Mouse (Mus musculus): ENCODE results near the gene Rhobtb3. TPM values are rescaled to one million over a fixed set of nuclear protein-coding genes. Genes with fewer than 3 reads are reported as not detected.
"Not testable (repeated sequence)": the region's sequence is repeated elsewhere in the genome, so short reads cannot be mapped to it uniquely, and the experiment has no call there.

The Rhobtb3 gene
- polyA plus RNA-seq, 1 experiment from 2014 or later: 9.8 TPM

DNA sequence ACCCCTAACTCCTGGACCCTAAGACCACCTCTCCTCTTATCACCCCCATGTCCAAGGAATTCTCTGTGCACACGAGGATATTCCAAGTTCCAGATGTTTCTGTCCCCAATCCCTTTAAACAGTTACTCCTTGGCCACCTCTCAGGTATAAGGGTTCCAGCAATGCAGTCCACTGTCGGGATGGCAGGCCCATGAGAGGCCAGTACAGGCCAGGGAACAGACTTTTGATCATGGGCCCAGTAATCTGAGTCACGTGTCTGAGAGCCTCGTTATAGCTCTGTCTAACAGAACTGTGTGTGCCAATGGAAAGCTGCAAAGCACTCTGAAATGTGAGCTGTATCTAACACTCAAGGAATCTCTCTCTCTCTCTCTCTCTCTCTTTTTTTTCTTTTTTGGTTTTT lies 29.6 kb downstream of the Rhobtb3 start:
- Histone ChIP-seq H3K4me3 (no peak overlapping the region), H3K27me3 (replicated peaks) (no peaks in the 10 kb centered on the region), H3K9me3 (replicated peaks) (no peaks in the 10 kb centered on the region), H3K36me3 (peaks cover 12% of the 10 kb centered on the region), H3K27ac (no peak overlapping the region), H3K4me1 (no peaks in the 10 kb centered on the region), H3K4me2 (no peak overlapping the region), H3K9ac (no peak overlapping the region)
- no peak for ATAC-seq
- 61% methylated on average over 4 of the region's 4 CpGs for WGBS (ENCODE audit: insufficient replicate concordance)

- no peak overlapping the region for H3K9ac ChIP-seq
- H3K9me3 ChIP-seq (replicated peaks): no peaks in the 10 kb centered on the region
- H3K4me2 ChIP-seq: no peak overlapping the region
- 0 out of 2 replicates have a peak, but pooled peaks cover 5% of the 10 kb centered on the region for H3K4me1 ChIP-seq
- no peaks in the 10 kb centered on the region for H3K27me3 ChIP-seq (replicated peaks)
- ATAC-seq: no peak
- 72% methylated on average over 2 of the region's 2 CpGs for WGBS (ENCODE audit: insufficient replicate concordance)
- H3K36me3 ChIP-seq: peaks cover 6% of the 10 kb centered on the region; the same call in 1 of the 2 replicates
- no peak overlapping the region for H3K27ac ChIP-seq
- H3K4me3 ChIP-seq: no peak overlapping the region
Observed at GRCm38 (mm10) chr13:75908187-75908586, 35.5 kb downstream of the Rhobtb3 start.

DNA sequence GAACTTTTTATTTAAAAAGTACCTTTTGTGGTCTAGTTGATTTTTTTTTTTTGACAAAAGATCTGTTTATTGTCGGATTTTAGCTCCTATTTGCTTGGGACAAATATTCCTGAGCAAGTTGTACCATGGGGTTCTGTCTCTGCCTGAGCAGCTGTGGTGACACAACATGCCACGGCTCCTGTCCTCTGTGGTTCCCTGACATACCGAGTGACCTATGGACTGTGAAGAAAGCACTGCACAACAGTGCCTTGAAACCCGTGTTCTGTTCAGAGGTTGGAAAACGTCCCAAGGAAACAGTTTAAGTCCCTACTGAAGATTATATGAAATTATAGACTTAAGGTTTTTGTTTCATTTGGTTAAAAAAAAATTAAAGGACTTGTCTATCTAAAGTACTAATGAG lies 36.6 kb downstream of the Rhobtb3 start:
- H3K9ac ChIP-seq: no peak overlapping the region
- WGBS (ENCODE audit: insufficient replicate concordance): 54% methylated on average over 5 of the region's 5 CpGs
- H3K9me3 ChIP-seq (replicated peaks): no peaks in the 10 kb centered on the region
- no peak overlapping the region for H3K27ac ChIP-seq
- H3K4me1 ChIP-seq: 0 out of 2 replicates have a peak, but pooled peaks cover 5% of the 10 kb centered on the region
- peak; percentile 69; the same call in 1 of the 2 replicates for ATAC-seq
- H3K36me3 ChIP-seq: peaks cover 6% of the 10 kb centered on the region; the same call in 1 of the 2 replicates
- no peaks in the 10 kb centered on the region for H3K27me3 ChIP-seq (replicated peaks)
- H3K4me2 ChIP-seq: no peak overlapping the region
- H3K4me3 ChIP-seq: no peak overlapping the region

DNA sequence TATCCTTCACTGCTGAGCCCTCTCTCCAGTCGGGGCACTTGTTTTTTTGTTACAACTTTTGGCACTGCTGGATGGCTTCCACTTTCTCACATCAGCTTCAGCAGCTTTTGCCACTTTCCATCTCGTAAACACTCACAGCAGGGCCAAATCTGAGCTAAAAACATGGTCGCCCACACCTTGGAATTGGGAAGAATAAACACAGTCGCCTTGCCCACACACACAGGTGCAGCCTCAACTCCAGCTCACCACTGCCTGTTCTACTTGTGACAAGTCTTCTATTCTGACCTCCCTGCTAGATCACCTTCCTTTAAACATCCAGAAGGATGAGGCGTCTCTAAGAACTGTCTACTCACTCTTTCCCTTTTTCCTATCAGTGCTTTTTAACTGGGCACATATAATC lies 39.1 kb downstream of the Rhobtb3 start:
- Histone ChIP-seq H3K27ac (no peak overlapping the region), H3K9ac (no peak overlapping the region), H3K4me1 (0 out of 2 replicates have a peak, but pooled peaks cover 5% of the 10 kb centered on the region), H3K27me3 (replicated peaks) (no peaks in the 10 kb centered on the region), H3K4me2 (no peak overlapping the region), H3K36me3 (0 out of 2 replicates have a peak, but pooled peaks cover 2% of the 10 kb centered on the region), H3K4me3 (no peak overlapping the region), H3K9me3 (replicated peaks) (no peaks in the 10 kb centered on the region)
- ATAC-seq: no peak
- WGBS (ENCODE audit: insufficient replicate concordance): 68% methylated on average over 5 of the region's 5 CpGs

DNA sequence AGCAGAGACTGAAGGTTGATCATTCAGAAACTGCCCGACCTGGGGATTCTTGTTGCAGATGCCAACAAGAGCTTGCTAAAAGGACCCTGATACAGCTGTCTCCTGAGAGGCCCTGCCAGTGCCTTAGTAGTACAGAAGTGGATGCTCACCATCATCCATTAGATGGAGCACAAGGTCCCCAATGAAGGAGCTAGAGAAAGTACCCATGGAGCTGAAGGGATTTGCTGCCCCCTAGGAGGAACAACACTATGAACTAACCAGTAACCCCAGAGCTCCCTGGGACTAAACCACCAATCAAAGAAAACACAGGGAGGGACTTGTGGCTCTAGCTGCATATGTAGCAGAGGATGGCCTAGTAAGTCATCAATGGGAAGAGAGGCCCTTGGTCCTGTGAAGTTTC lies 42.8 kb downstream of the Rhobtb3 start:
- not testable (repeated sequence) for H3K36me3 ChIP-seq; H3K4me3 ChIP-seq; ATAC-seq; H3K4me2 ChIP-seq; H3K27me3 ChIP-seq (replicated peaks); H3K27ac ChIP-seq; H3K9me3 ChIP-seq (replicated peaks); H3K4me1 ChIP-seq; H3K9ac ChIP-seq
- 74% methylated on average over 1 of the region's 1 CpGs for WGBS (ENCODE audit: insufficient replicate concordance)

DNA sequence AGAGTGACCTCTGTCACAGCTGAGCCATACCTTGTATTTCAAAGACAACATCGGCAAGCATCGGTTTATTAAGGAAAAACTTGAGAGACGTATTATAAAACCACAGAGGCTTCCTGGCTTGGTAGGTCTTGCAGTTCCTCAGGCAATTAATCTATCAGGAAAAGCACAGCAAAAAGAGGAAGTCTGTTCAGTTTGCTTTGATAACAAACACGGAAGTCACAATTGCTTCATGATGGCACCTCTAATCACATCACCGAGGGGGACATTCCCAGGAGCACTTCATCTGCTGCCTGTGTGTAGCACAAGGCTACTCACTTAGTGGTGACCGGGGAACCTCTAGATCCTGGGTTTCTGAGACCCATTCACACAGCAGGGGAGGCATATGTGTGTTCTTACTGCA lies 50.8 kb downstream of the Rhobtb3 start:
- Histone ChIP-seq H3K36me3 (peaks cover 8% of the 10 kb centered on the region), H3K9ac (no peak overlapping the region), H3K9me3 (replicated peaks) (no peaks in the 10 kb centered on the region), H3K4me3 (no peak overlapping the region), H3K4me2 (no peak overlapping the region), H3K4me1 (no peaks in the 10 kb centered on the region), H3K27ac (no peak overlapping the region), H3K27me3 (replicated peaks) (no peaks in the 10 kb centered on the region)
- 18% methylated on average over 6 of the region's 6 CpGs for WGBS (ENCODE audit: insufficient replicate concordance)
- ATAC-seq: 0 out of 2 replicates have a peak, but pooled peaks have one; percentile 21

DNA sequence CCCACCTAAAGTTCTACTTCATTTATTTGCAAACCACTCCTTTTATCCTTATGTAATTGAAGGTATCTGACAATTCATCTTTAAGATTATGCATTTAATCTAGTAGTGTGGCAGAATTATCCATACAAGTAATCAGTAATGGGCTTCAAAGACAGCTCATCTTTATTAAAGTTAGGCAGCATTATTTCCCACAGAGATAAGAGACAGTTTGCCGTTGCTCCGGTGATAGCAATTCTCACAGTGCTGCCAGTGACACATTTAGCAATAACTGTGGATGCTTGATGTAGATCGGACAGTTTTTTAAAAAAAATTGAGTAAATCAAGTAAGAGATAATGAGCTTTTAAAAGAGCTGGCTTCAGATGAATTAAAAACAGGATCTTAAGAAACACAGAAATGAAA lies 51.4 kb downstream of the Rhobtb3 start:
- Histone ChIP-seq H3K36me3 (peaks cover 8% of the 10 kb centered on the region), H3K4me3 (no peak overlapping the region), H3K4me2 (no peak overlapping the region), H3K9me3 (replicated peaks) (no peaks in the 10 kb centered on the region), H3K9ac (no peak overlapping the region), H3K27ac (no peak overlapping the region), H3K27me3 (replicated peaks) (no peaks in the 10 kb centered on the region), H3K4me1 (no peaks in the 10 kb centered on the region)
- WGBS (ENCODE audit: insufficient replicate concordance): 43% methylated on average over 3 of the region's 3 CpGs
- ATAC-seq: no peak

DNA sequence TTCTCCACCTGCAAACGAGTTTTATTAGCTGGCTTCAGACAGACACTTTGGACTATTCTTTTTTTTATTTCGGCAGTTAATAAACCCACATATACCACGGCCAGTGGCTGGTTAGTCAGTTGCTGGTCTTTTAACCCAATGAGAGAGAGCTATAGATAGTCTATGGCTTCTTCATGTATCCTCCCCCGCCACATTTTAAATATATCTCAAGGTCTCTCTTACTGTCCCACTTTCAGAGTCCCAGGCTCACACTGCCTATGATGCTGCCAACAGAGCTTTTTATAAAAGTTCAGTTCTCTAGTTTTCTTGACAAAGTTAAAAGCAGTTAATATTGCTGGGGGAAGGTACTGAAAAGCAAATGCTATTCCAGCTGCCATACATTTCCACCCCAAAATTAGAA lies 51.9 kb downstream of the Rhobtb3 start:
- Histone ChIP-seq H3K27ac (no peak overlapping the region), H3K9ac (no peak overlapping the region), H3K4me1 (no peaks in the 10 kb centered on the region), H3K4me3 (no peak overlapping the region), H3K27me3 (replicated peaks) (no peaks in the 10 kb centered on the region), H3K4me2 (no peak overlapping the region), H3K9me3 (replicated peaks) (no peaks in the 10 kb centered on the region), H3K36me3 (peaks cover 8% of the 10 kb centered on the region)
- ATAC-seq: no peak
- 69% methylated on average over 4 of the region's 4 CpGs for WGBS (ENCODE audit: insufficient replicate concordance)

DNA sequence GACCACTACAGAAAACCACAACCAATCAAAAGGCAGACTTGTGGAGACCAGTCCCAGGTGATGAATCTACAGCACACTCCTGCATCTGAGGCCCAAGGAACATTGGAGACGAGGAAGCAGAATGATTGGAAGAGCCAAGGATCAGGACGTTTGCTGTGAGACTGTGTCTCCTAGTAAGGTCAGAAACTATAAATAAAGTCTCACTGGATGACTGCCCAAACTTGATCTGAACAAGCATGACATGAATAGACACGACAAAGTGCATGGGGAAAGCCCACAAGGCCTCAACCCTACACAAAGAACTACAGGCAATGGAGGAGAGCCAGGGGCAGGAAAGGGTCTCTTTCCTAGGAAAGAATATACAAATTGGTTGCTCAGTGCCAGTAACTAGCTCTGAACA lies 59.9 kb downstream of the Rhobtb3 start:
- no peaks in the 10 kb centered on the region for H3K27me3 ChIP-seq (replicated peaks)
- H3K36me3 ChIP-seq: peaks cover 7% of the 10 kb centered on the region; the same call in 1 of the 2 replicates
- no peak overlapping the region for H3K4me3 ChIP-seq
- no peak overlapping the region for H3K27ac ChIP-seq
- WGBS (ENCODE audit: insufficient replicate concordance): 60% methylated on average over 3 of the region's 3 CpGs
- ATAC-seq: no peak
- H3K4me1 ChIP-seq: no peaks in the 10 kb centered on the region
- no peaks in the 10 kb centered on the region for H3K9me3 ChIP-seq (replicated peaks)
- H3K9ac ChIP-seq: no peak overlapping the region
- H3K4me2 ChIP-seq: no peak overlapping the region

DNA sequence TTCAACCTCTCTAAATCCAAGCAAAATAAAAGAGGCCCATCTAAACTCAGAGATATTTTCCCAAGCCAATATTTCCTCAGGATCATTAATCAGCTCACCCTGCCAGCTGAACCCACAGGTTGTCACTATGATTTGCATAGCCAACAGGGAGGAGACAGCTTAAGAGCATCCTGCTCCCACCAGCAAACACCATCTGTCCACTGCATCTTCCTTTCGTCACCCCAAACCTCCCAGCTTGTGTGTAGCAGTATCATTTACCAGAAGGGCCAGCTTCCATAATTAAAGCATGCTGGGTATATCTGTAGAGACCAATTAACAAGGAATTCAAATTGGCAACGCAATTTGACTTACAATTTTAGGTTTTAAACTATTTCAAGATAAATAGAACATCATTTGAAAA lies 63.2 kb downstream of the Rhobtb3 start:
- H3K4me3 ChIP-seq: no peak overlapping the region
- 67% methylated on average over 2 of the region's 2 CpGs for WGBS (ENCODE audit: insufficient replicate concordance)
- no peak for ATAC-seq
- no peaks in the 10 kb centered on the region for H3K27me3 ChIP-seq (replicated peaks)
- H3K9me3 ChIP-seq (replicated peaks): no peaks in the 10 kb centered on the region
- H3K27ac ChIP-seq: no peak overlapping the region
- H3K9ac ChIP-seq: no peak overlapping the region
- no peaks in the 10 kb centered on the region for H3K4me1 ChIP-seq
- H3K36me3 ChIP-seq: peaks cover 9% of the 10 kb centered on the region; the same call in 1 of the 2 replicates
- no peak overlapping the region for H3K4me2 ChIP-seq

GRCm38 (mm10) chr13:75879756-75880155 lies 64.0 kb downstream of the Rhobtb3 start:
- no peak overlapping the region for H3K4me3 ChIP-seq
- peaks cover 10% of the 10 kb centered on the region for H3K36me3 ChIP-seq
- no peak overlapping the region for H3K4me2 ChIP-seq
- H3K9me3 ChIP-seq (replicated peaks): no peaks in the 10 kb centered on the region
- H3K27ac ChIP-seq: no peak overlapping the region
- no peaks in the 10 kb centered on the region for H3K27me3 ChIP-seq (replicated peaks)
- no peak for ATAC-seq
- H3K9ac ChIP-seq: no peak overlapping the region
- 59% methylated on average over 3 of the region's 3 CpGs for WGBS (ENCODE audit: insufficient replicate concordance)
- 0 out of 2 replicates have a peak, but pooled peaks cover 2% of the 10 kb centered on the region for H3K4me1 ChIP-seq

DNA sequence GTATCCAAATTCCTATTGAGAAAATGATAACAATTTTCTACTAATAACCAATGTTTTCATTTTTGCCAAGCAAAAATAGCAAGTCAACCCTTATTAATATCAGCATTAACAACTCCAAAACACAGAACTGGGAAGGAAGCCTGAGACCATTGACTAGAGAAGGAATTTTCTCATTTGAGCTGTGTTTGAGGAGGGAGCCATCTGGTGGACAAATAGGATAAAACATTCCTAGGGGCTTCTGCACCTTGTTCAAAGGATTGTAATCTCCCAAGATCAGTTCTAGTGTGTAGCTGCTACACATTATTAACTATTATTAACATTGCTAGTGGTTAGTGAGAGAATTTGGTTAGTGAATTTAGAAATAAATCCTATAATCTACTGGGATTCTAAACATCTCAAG lies 65.8 kb downstream of the Rhobtb3 start:
- no peaks in the 10 kb centered on the region for H3K9me3 ChIP-seq (replicated peaks)
- H3K9ac ChIP-seq: no peak overlapping the region
- no peaks in the 10 kb centered on the region for H3K27me3 ChIP-seq (replicated peaks)
- H3K4me1 ChIP-seq: 0 out of 2 replicates have a peak, but pooled peaks cover 4% of the 10 kb centered on the region
- peaks cover 6% of the 10 kb centered on the region for H3K36me3 ChIP-seq
- H3K4me3 ChIP-seq: no peak overlapping the region
- H3K27ac ChIP-seq: no peak overlapping the region
- no peak overlapping the region for H3K4me2 ChIP-seq
- no peak for ATAC-seq

GRCm38 (mm10) chr13:75876592-75876991 lies 67.1 kb downstream of the Rhobtb3 start:
- H3K4me3 ChIP-seq: no peak overlapping the region
- no peak overlapping the region for H3K9ac ChIP-seq
- H3K4me1 ChIP-seq: 0 out of 2 replicates have a peak, but pooled peaks cover 4% of the 10 kb centered on the region
- no peak overlapping the region for H3K27ac ChIP-seq
- no peaks in the 10 kb centered on the region for H3K9me3 ChIP-seq (replicated peaks)
- WGBS (ENCODE audit: insufficient replicate concordance): 77% methylated on average over 6 of the region's 6 CpGs
- no peak overlapping the region for H3K4me2 ChIP-seq
- H3K27me3 ChIP-seq (replicated peaks): no peaks in the 10 kb centered on the region
- no peak for ATAC-seq
- H3K36me3 ChIP-seq: peaks cover 6% of the 10 kb centered on the region

Measured in liver, embryonic 12.5 days (tissue).